Mouse (Mus musculus) layer of hippocampus, adult 18-20 months (tissue): ENCODE data around the gene Tbck. TPM values are rescaled to one million over a fixed set of nuclear protein-coding genes. Genes with fewer than 3 reads are reported as not detected.

Experiments
- DNase-seq, 2 experiments: peaks; one replicate each; pipeline ENCODE4 v3.0.0; 2022; ENCODE audit warnings: low spot score in 2 of 2
- total RNA-seq, 2 experiments: library from RNA; stranded (reverse); gene quantifications; 2 replicates each; pipeline ENCODE4 v1.2.3; 2021

Gene Tbck
- total RNA-seq, 2 experiments from 2014 or later = 33.2 to 34.6 TPM

DNA sequence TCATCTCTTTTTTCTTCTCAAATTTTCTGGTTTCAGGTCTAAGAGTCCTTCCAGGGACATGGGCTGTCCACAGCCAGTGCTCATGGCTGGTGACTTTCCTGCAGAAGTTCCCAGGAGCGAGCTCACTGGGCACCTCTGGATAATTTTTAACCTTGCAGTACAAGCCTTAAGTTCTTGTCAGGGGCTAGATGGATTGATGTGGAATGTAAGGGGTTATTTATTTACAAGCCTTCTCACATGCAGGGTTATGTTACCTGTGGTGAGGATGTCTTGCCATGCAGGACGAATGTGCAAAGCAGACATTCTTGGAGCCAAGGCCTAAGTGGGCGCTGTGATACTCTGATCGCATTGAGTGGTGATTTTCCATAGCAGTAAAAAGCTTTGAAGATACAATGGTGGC is 181.7 kb downstream of the Tbck start:
- DNase-seq = no peak

GRCm38 (mm10) chr3:132866984-132867383 is 183.0 kb downstream of the Tbck start:
- no peak for DNase-seq

- no peak for DNase-seq
Observed at GRCm38 (mm10) chr3:132868838-132869237, 184.9 kb downstream of the Tbck start.

DNA sequence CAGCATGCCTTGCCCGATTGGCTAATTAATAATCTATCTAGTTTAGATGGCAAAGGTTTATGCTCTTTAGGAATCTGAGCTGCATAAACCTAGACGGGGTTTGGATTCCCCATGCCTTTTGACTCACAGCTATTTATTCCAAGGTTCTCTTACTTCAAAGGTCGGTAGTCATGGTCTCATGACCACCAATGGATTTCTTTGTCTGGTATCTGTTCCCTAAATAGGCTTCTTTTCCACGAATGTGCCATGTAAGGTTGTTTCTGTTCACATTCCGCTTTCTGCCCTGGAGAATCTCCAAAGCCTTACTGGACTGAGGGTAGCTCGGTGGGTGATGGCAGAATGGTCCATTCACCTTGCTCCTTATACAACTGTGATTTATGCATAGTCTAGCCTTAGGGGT is 186.1 kb downstream of the Tbck start:
- no peak for DNase-seq

GRCm38 (mm10) chr3:132871318-132871904 is 187.5 kb downstream of the Tbck start:
- DNase-seq = no peak

GRCm38 (mm10) chr3:132873251-132873650 is 189.3 kb downstream of the Tbck start:
- DNase-seq = no peak

DNA sequence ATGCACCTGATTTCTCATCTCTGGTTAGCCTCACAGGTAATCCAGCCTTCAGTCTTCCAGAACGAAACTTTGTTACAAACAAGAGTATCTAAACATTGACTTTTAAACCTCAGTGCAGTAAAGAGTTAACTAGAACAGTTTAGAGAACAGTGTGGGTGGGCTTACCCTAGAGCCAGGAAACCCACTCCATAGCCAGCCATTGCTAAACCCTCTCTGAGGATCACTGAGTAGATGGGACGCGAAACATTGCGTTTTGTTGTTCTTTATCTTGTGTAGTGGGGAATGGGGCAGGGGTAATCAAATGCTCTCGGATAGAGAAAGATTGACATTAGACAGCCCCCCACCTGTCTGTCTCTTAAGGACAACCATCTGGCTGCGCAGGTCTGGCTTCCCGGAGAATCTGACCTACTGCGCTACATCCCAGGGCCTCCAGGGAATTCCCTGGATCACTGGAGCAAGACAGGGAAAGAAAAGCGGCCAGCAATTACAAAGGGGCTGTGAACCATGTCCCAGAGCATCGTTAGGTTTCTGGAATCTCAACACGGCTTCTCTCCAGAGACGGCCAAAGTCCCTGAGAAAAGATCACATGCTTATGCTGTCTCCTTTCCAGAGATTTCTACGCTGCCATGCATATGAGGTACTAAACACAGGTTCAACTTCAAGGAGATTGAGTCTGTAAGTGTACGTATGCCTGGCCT is 192.2 kb downstream of the Tbck start:
- DNase-seq = no peak

GRCm38 (mm10) chr3:132876933-132877676 is 193.2 kb downstream of the Tbck start:
- no peak for DNase-seq

- no peak for DNase-seq
Observed at GRCm38 (mm10) chr3:132880361-132880760, 196.4 kb downstream of the Tbck start.

- no peak for DNase-seq
Observed at GRCm38 (mm10) chr3:132880826-132881225, 196.9 kb downstream of the Tbck start.

DNA sequence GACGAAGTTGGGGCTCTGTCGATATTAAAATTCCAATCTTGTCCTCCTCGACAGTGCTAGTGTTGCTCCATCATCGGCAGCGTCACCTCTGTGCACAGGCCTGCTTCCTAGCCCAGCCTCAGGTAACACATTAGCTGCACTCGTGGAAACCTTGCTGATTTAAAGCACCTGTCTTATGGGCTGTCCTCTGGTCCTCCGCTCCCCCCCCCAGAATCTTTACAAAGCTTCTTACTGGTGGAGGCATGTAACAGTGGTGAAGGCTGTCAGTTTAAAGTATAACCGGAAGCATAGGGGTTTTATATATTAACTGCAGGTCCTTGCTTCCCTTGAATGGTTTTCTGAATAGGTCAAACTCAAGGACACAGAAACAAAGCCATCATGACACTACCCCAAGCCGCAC is 199.3 kb downstream of the Tbck start:
- no peak for DNase-seq

GRCm38 (mm10) chr3:132884459-132884858 is 200.5 kb downstream of the Tbck start:
- no peak for DNase-seq

DNA sequence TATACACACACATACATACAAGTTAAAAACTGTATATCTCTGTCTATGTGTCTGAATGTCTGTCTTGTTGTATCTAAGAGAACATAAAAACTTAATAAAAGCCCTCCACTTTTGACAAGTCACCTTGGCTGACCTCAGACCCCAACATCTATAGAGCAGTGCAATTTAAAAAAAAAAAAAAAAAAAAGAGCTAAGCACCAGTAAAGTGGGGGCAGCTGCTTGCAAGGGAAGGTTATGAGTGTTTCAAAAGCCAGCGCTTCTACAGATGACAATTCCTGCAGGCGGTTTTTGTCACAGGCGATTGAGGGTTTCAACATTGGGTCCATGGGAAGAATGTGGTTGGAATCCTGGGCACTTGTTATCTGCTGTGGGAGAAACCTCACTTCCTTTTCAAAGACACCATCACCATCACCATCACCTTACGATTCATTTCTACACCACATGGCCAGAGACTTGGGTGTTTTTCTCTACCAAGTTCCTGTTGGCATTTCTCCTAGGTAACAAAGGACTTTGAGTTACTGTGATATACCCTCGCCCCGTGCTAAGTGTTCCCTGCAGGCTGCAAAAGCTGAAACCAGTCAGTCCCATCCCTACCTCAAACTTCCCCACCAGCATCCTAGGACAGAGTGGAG is 202.6 kb downstream of the Tbck start:
- DNase-seq = no peak

- DNase-seq = no peak
Observed at GRCm38 (mm10) chr3:132887074-132887848, 203.3 kb downstream of the Tbck start.

Other genes starting within 250 kb of the Tbck start
- not detected for gene Gimd1, start 54.3 kb upstream of the Tbck start, total RNA-seq
- 10 to 100 TPM; 60.6 to 61.0 TPM for gene Aimp1, start 226 bp downstream of the Tbck start, total RNA-seq